Mouse (Mus musculus): ENCODE results near the gene Gm48551.

Gm48551 gene

GRCm38 (mm10) chr10:81404720-81405119 lies 20.5 kb downstream of the Gm48551 start:
- DNase-seq (ENCODE audit: low spot score in 2 of 2), result no peak

- DNase-seq (ENCODE audit: low spot score in 2 of 2), result no peak
These were observed 21.4 kb downstream of the Gm48551 start for GRCm38 (mm10) chr10:81405588-81406201.

GRCm38 (mm10) chr10:81406504-81407440 lies 22.5 kb downstream of the Gm48551 start:
- DNase-seq (ENCODE audit: low spot score in 2 of 2), result no peak

- DNase-seq (ENCODE audit: low spot score in 2 of 2), result peak; percentile 74 to 85
These were observed 23.5 kb downstream of the Gm48551 start for GRCm38 (mm10) chr10:81407539-81408423.

GRCm38 (mm10) chr10:81408424-81408729 lies 24.1 kb downstream of the Gm48551 start:
- no peak for DNase-seq (ENCODE audit: low spot score in 2 of 2)

DNA sequence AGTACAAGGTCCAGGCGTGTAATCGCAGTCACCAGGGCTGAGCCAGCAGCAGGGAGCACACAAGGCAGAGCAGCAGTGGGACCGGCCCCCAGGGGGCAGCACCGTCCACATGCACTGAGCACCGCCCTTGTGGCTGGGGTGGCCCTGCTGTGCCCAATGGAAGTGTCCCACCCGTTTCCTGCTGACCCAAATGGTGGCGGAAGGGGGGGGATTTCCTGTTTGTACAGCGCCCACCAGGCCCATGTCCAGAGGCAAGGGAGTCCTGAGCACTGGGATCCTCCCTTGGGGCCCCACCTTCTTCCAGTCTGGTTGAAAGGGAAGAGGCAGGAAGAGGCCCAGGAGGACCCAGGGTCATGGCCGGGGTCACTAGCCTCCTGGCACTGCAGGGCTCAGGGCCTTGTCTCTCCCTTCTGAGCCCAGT lies 24.6 kb downstream of the Gm48551 start:
- peak in 1 of 2 experiments; percentile 81 for DNase-seq (ENCODE audit: low spot score in 2 of 2)

DNA sequence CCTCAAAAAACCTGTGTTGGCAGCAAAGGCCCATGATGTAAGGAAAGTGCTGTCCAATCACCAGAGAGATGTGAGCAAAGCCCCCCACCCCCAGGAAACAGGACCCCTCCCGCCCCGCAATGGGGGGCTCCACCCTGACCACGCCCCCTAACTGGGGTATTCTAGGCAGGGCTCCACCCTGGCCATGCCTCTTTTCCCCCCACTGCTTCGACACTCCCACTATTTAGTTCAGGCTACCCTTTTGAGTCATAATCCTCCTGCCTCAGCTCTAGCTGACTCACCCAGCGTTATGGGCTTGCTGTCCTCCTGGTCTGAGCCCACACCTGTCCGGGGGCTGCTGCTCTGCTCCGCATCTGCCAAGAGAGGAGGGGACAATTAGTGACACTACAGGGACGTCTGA lies 25.1 kb downstream of the Gm48551 start:
- no peak for DNase-seq (ENCODE audit: low spot score in 2 of 2)

DNA sequence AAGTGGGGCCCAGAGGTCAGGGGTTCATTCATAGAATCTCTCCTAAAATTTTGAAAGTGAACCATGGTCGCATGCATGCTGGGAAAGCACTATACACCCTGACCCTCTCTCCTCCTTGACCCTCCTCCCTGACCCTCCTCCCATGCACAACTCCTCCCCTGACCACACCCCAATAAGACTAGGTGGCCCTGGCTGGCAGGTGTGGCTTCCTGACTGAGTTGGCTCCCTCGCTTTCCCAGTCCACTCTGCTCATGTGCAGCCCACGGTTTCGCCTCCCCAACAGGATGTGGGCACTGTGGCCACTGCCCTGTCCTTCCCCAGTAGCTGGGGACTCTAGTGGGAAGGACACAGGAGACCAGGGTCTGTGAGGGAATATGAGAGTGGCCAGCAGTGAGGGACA lies 26.1 kb downstream of the Gm48551 start:
- DNase-seq (ENCODE audit: low spot score in 2 of 2), result no peak

- DNase-seq (ENCODE audit: low spot score in 2 of 2), result no peak
These were observed 26.7 kb downstream of the Gm48551 start for GRCm38 (mm10) chr10:81410981-81411380.

DNA sequence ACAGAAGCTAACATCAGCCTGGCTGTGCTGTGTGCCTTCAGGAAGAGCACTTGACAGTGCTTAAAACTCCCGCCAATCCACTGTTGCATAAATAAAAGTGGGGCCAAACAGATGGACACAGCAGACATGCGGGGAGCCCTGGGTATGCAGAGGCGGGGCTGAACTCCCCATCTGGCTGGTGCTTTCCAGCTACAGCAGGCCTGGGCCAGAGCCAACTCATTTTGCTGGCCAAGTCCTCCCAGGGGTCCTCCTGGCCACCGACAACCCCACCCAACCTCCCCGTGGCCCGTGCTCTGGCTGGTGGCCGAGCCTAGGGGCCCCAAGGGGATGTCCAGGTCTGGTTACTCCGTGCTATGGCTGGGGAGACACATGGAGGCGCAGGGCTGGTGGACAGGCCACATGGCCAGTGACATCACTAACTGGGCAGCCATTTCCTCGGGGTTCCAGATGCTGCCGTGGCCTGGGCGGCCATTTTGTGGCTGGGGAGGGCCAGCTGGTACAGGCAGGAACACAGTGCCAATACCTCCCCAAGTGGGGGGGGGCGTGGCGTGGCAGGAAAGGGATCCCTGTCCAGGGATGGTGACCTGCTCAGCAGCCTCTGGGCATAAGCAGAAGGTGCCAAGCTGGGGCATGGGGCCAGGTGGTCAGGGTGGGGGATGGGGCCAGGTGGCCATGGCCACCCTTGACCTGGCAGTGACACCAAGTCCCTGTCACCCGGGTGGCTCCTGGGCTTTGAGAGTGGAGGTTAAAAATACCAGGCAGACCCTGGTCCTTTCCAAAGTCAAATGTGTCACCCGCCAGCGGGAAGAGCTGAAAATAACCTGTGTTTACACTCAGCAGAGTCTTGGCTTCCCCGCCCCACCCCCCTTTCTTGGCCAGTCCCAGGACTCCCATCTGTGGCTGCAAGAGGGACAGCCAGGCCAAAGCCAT lies 27.5 kb downstream of the Gm48551 start:
- peak; percentile 77 to 81 for DNase-seq (ENCODE audit: low spot score in 2 of 2)

- no peak for DNase-seq (ENCODE audit: low spot score in 2 of 2)
These were observed 28.5 kb downstream of the Gm48551 start for GRCm38 (mm10) chr10:81412586-81413309.

GRCm38 (mm10) chr10:81413310-81414261 lies 29.3 kb downstream of the Gm48551 start:
- peak; percentile 86 to 88 for DNase-seq (ENCODE audit: low spot score in 2 of 2)

DNA sequence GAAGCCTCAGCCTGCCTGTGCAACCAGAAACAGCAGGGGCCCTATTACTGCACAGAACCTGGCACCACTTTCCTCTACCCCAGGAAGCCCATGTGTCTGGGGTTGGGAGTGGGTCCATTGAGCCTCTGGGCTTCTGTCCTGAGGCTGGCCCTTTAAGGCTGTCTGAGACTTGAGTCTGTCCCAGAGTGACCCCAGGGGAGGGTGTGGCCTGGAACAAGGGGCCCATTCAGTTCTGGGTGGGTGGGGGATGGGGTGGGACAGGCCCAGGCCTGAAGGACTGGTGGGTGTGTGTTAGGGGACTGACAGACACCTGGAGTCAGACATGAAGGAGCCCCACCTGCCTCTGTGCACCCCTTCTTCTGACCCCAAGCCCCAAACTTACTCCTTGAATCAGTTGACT lies 30.4 kb downstream of the Gm48551 start:
- DNase-seq (ENCODE audit: low spot score in 2 of 2), result peak in 1 of 2 experiments; percentile 71

GRCm38 (mm10) chr10:81415146-81415545 lies 30.9 kb downstream of the Gm48551 start:
- no peak for DNase-seq (ENCODE audit: low spot score in 2 of 2)

DNA sequence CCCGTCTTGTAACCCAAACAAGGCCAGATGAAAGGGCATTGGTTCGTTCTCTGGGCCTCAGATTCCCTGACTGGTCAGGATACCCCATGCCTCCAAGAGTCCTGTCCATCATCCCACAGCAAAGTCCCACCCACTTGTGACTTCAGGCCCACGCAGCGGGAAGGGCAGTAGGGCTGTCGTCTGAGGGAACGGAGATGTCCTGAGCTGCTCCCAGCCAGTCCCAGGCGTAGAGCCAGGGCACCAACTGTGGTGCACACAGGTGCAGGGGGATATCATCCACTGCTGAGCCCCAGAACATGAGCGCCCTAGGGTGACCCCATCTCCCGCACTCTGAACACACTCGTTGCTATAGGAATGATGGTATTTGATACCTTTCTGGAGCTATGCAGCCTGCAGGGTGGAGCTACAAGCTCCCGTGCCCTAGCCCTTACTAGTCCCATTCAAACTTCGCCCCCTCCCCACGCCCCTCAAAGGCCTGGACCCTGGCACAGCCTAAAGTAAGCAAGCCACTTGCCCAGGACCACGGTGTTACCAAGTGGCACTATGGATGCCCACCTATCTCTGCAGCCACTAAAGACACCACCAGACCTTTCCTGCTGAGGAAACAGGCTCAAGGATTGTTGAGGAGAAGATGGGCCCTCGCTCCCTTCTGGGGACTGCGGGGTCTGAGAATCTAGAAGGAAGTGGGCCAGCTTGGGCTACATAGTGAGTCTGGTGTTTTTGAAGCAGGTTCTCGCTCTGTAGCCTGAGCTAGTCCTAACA lies 31.5 kb downstream of the Gm48551 start:
- DNase-seq (ENCODE audit: low spot score in 2 of 2), result no peak

- peak; percentile 92 to 93 for DNase-seq (ENCODE audit: low spot score in 2 of 2)
These were observed 32.4 kb downstream of the Gm48551 start for GRCm38 (mm10) chr10:81416581-81417226.

- peak in 1 of 2 experiments; percentile 28 for DNase-seq (ENCODE audit: low spot score in 2 of 2)
These were observed 33.3 kb downstream of the Gm48551 start for GRCm38 (mm10) chr10:81417227-81418215.

Data from right cerebral cortex, postnatal 10 days (tissue).